Mouse (Mus musculus): Measurements from ENCODE around the gene Prkar2b. TPM values are rescaled to one million over a fixed set of nuclear protein-coding genes. Genes with fewer than 3 reads are reported as not detected.

Prkar2b gene
- polyA plus RNA-seq, 1 experiment from 2014 or later, result 50.1 TPM

GRCm38 (mm10) chr12:32055797-32056196 is 5.3 kb downstream of the Prkar2b start:
- ATAC-seq (replicated peaks; ENCODE audit: low FRiP score), result no peak
- peaks cover 7% of the 10 kb centered on the region; the same call in 1 of the 2 replicates for H3K4me1 ChIP-seq (replicated peaks; ENCODE audit: control insufficient read depth, insufficient read depth, low read length)
- no peaks in the 10 kb centered on the region for H3K27me3 ChIP-seq (ENCODE audit: control insufficient read depth, insufficient read depth, low read length)
- no peak overlapping the region for H3K9ac ChIP-seq (ENCODE audit: low read length)
- no peaks in the 10 kb centered on the region for H3K9me3 ChIP-seq (ENCODE audit: control insufficient read depth, low read length)
- WGBS, result 98% methylated on average over 3 of the region's 3 CpGs
- DNase-seq (ENCODE audit: low spot score), result no peak
- no peak overlapping the region for H3K4me3 ChIP-seq (ENCODE audit: low read depth, low read length)
- no peak overlapping the region for H3K4me2 ChIP-seq (ENCODE audit: low read depth, low read length, severe bottlenecking)
- no peaks in the 10 kb centered on the region for H3K36me3 ChIP-seq (ENCODE audit: control insufficient read depth, insufficient read depth, low read length)
- no peak overlapping the region for H3K27ac ChIP-seq (ENCODE audit: low read depth, low read length)

GRCm38 (mm10) chr12:32054476-32055166 is 6.5 kb downstream of the Prkar2b start:
- Histone ChIP-seq H3K9ac (ENCODE audit: low read length) (no peak overlapping the region), H3K36me3 (ENCODE audit: control insufficient read depth, insufficient read depth, low read length) (no peaks in the 10 kb centered on the region), H3K4me2 (ENCODE audit: low read depth, low read length, severe bottlenecking) (no peak overlapping the region), H3K27ac (ENCODE audit: low read depth, low read length) (no peak overlapping the region), H3K4me3 (ENCODE audit: low read depth, low read length) (no peak overlapping the region), H3K4me1 (replicated peaks; ENCODE audit: control insufficient read depth, insufficient read depth, low read length) (peaks cover 6% of the 10 kb centered on the region; the same call in 1 of the 2 replicates), H3K9me3 (ENCODE audit: control insufficient read depth, low read length) (no peaks in the 10 kb centered on the region), H3K27me3 (ENCODE audit: control insufficient read depth, insufficient read depth, low read length) (no peaks in the 10 kb centered on the region)
- DNase-seq (ENCODE audit: low spot score) (no peak), ATAC-seq (replicated peaks; ENCODE audit: low FRiP score) (no peak)
- 73% methylated on average over 9 of the region's 9 CpGs for WGBS

- ATAC-seq (replicated peaks; ENCODE audit: low FRiP score), result no peak
- no peak overlapping the region for H3K4me2 ChIP-seq (ENCODE audit: low read depth, low read length, severe bottlenecking)
- DNase-seq (ENCODE audit: low spot score), result no peak
- 0 out of 2 replicates have a peak, but pooled peaks cover 4% of the 10 kb centered on the region for H3K4me1 ChIP-seq (replicated peaks; ENCODE audit: control insufficient read depth, insufficient read depth, low read length)
- H3K4me3 ChIP-seq (ENCODE audit: low read depth, low read length), result no peak overlapping the region
- no peaks in the 10 kb centered on the region for H3K27me3 ChIP-seq (ENCODE audit: control insufficient read depth, insufficient read depth, low read length)
- no peaks in the 10 kb centered on the region for H3K36me3 ChIP-seq (ENCODE audit: control insufficient read depth, insufficient read depth, low read length)
- H3K27ac ChIP-seq (ENCODE audit: low read depth, low read length), result no peak overlapping the region
- H3K9me3 ChIP-seq (ENCODE audit: control insufficient read depth, low read length), result no peaks in the 10 kb centered on the region
- no peak overlapping the region for H3K9ac ChIP-seq (ENCODE audit: low read length)
- 56% methylated on average over 11 of the region's 11 CpGs for WGBS
Measured at GRCm38 (mm10) chr12:32053637-32054366, 7.3 kb downstream of the Prkar2b start.

- Histone ChIP-seq H3K9ac (ENCODE audit: low read length) (no peak overlapping the region), H3K4me3 (ENCODE audit: low read depth, low read length) (no peak overlapping the region), H3K36me3 (ENCODE audit: control insufficient read depth, insufficient read depth, low read length) (no peaks in the 10 kb centered on the region), H3K27me3 (ENCODE audit: control insufficient read depth, insufficient read depth, low read length) (no peaks in the 10 kb centered on the region), H3K4me2 (ENCODE audit: low read depth, low read length, severe bottlenecking) (no peak overlapping the region), H3K4me1 (replicated peaks; ENCODE audit: control insufficient read depth, insufficient read depth, low read length) (0 out of 2 replicates have a peak, but pooled peaks cover 4% of the 10 kb centered on the region), H3K27ac (ENCODE audit: low read depth, low read length) (no peak overlapping the region), H3K9me3 (ENCODE audit: control insufficient read depth, low read length) (no peaks in the 10 kb centered on the region)
- no peak for ATAC-seq (replicated peaks; ENCODE audit: low FRiP score)
- DNase-seq (ENCODE audit: low spot score), result no peak
- WGBS, result 94% methylated on average over 4 of the region's 4 CpGs
Measured at GRCm38 (mm10) chr12:32052882-32053281, 8.2 kb downstream of the Prkar2b start.

- 80% methylated on average over 5 of the region's 5 CpGs for WGBS
- Histone ChIP-seq H3K4me2 (ENCODE audit: low read depth, low read length, severe bottlenecking) (no peak overlapping the region), H3K4me1 (replicated peaks; ENCODE audit: control insufficient read depth, insufficient read depth, low read length) (0 out of 2 replicates have a peak, but pooled peaks cover 4% of the 10 kb centered on the region), H3K27ac (ENCODE audit: low read depth, low read length) (no peak overlapping the region), H3K9me3 (ENCODE audit: control insufficient read depth, low read length) (no peaks in the 10 kb centered on the region), H3K27me3 (ENCODE audit: control insufficient read depth, insufficient read depth, low read length) (no peaks in the 10 kb centered on the region), H3K4me3 (ENCODE audit: low read depth, low read length) (no peak overlapping the region), H3K36me3 (ENCODE audit: control insufficient read depth, insufficient read depth, low read length) (no peaks in the 10 kb centered on the region), H3K9ac (ENCODE audit: low read length) (no peak overlapping the region)
- ATAC-seq (replicated peaks; ENCODE audit: low FRiP score) (no peak), DNase-seq (ENCODE audit: low spot score) (no peak)
Measured at GRCm38 (mm10) chr12:32050165-32050564, 10.9 kb downstream of the Prkar2b start.

GRCm38 (mm10) chr12:32045566-32046330 is 15.3 kb downstream of the Prkar2b start:
- H3K4me2 ChIP-seq (ENCODE audit: low read depth, low read length, severe bottlenecking), result no peak overlapping the region
- ATAC-seq (replicated peaks; ENCODE audit: low FRiP score), result no peak
- 85% methylated on average over 17 of the region's 17 CpGs for WGBS
- no peak for DNase-seq (ENCODE audit: low spot score)
- no peak overlapping the region for H3K27ac ChIP-seq (ENCODE audit: low read depth, low read length)
- H3K36me3 ChIP-seq (ENCODE audit: control insufficient read depth, insufficient read depth, low read length), result no peaks in the 10 kb centered on the region
- H3K27me3 ChIP-seq (ENCODE audit: control insufficient read depth, insufficient read depth, low read length), result no peaks in the 10 kb centered on the region
- H3K4me3 ChIP-seq (ENCODE audit: low read depth, low read length), result no peak overlapping the region
- no peak overlapping the region for H3K9ac ChIP-seq (ENCODE audit: low read length)
- no peaks in the 10 kb centered on the region for H3K4me1 ChIP-seq (replicated peaks; ENCODE audit: control insufficient read depth, insufficient read depth, low read length)
- no peaks in the 10 kb centered on the region for H3K9me3 ChIP-seq (ENCODE audit: control insufficient read depth, low read length)

- H3K27me3 ChIP-seq (ENCODE audit: control insufficient read depth, insufficient read depth, low read length), result no peaks in the 10 kb centered on the region
- DNase-seq (ENCODE audit: low spot score) (peak; percentile 63), ATAC-seq (replicated peaks; ENCODE audit: low FRiP score) (peak; percentile 64; the same call in 1 of the 2 replicates)
- H3K9me3 ChIP-seq (ENCODE audit: control insufficient read depth, low read length), result no peaks in the 10 kb centered on the region
- no peaks in the 10 kb centered on the region for H3K4me1 ChIP-seq (replicated peaks; ENCODE audit: control insufficient read depth, insufficient read depth, low read length)
- no peak overlapping the region for H3K4me3 ChIP-seq (ENCODE audit: low read depth, low read length)
- no peak overlapping the region for H3K27ac ChIP-seq (ENCODE audit: low read depth, low read length)
- no peaks in the 10 kb centered on the region for H3K36me3 ChIP-seq (ENCODE audit: control insufficient read depth, insufficient read depth, low read length)
- WGBS, result 53% methylated on average over 5 of the region's 5 CpGs
- no peak overlapping the region for H3K4me2 ChIP-seq (ENCODE audit: low read depth, low read length, severe bottlenecking)
- H3K9ac ChIP-seq (ENCODE audit: low read length), result no peak overlapping the region
Measured at GRCm38 (mm10) chr12:32044487-32045134, 16.5 kb downstream of the Prkar2b start.

GRCm38 (mm10) chr12:32033536-32033935 is 27.6 kb downstream of the Prkar2b start:
- Histone ChIP-seq H3K27me3 (ENCODE audit: control insufficient read depth, insufficient read depth, low read length) (no peaks in the 10 kb centered on the region), H3K36me3 (ENCODE audit: control insufficient read depth, insufficient read depth, low read length) (no peaks in the 10 kb centered on the region), H3K9me3 (ENCODE audit: control insufficient read depth, low read length) (no peaks in the 10 kb centered on the region), H3K4me1 (replicated peaks; ENCODE audit: control insufficient read depth, insufficient read depth, low read length) (no peaks in the 10 kb centered on the region), H3K9ac (ENCODE audit: low read length) (no peak overlapping the region), H3K4me2 (ENCODE audit: low read depth, low read length, severe bottlenecking) (no peak overlapping the region), H3K4me3 (ENCODE audit: low read depth, low read length) (no peak overlapping the region), H3K27ac (ENCODE audit: low read depth, low read length) (no peak overlapping the region)
- no peak for DNase-seq (ENCODE audit: low spot score)
- WGBS, result 88% methylated on average over 6 of the region's 6 CpGs
- no peak for ATAC-seq (replicated peaks; ENCODE audit: low FRiP score)

Data from forebrain, embryonic 11.5 days (tissue).